In genomic region chr4:99163547-99163946, GRCm38 (mm10) we compare ENCODE assay signal across 9 mouse cellular contexts. TPM values are rescaled to one million over a fixed set of nuclear protein-coding genes. Genes with fewer than 3 reads are reported as not detected.
DNase-seq lines count a peak whose midpoint lies in the region; ATAC-seq lines count a peak whose summit lies in the region.
"Had no signal": no experiment of that assay in that cellular context is flagged by ENCODE, and none has a peak within 500 bp of the region (broad histone marks: within the 10 kb centered on the region; RNA-seq: fewer than 3 reads in every experiment).

No protein-coding gene starts in this region.

- H3K9me3 ChIP-seq in midbrain, embryonic 10.5 days (replicated peaks) = no peaks in the 10 kb centered on the region
- no peaks in the 10 kb centered on the region for H3K9me3 ChIP-seq in midbrain, embryonic 16.5 days (replicated peaks; ENCODE audit: control insufficient read depth, low read length, poor library complexity, severe bottlenecking)
- H3K9me3 ChIP-seq: forebrain, embryonic 15.5 days; lung, embryonic 15.5 days had no signal

- WGBS in midbrain, embryonic 10.5 days = 9% methylated on average over 4 of the region's 4 CpGs
- WGBS in midbrain, embryonic 16.5 days = 7% methylated on average over 4 of the region's 4 CpGs

- no peaks in the 10 kb centered on the region for H3K36me3 ChIP-seq in midbrain, embryonic 10.5 days
- H3K36me3 ChIP-seq in midbrain, embryonic 16.5 days (ENCODE audit: control insufficient read depth, insufficient read depth, low read length) = no peaks in the 10 kb centered on the region
- H3K36me3 ChIP-seq: forebrain, embryonic 15.5 days; lung, embryonic 15.5 days had no signal

- H3K27ac ChIP-seq in midbrain, embryonic 10.5 days (replicated peaks) = no peak overlapping the region; the same call in 1 of the 2 replicates
- no peak overlapping the region for H3K27ac ChIP-seq in midbrain, embryonic 16.5 days (ENCODE audit: low read length)
- H3K27ac ChIP-seq in brown adipose tissue, adult 24 weeks (replicated peaks; ENCODE audit: low read depth, low read length) = 0 out of 2 replicates have a peak overlapping the region, but pooled peaks have one; percentile 16
- H3K27ac ChIP-seq: forebrain, embryonic 15.5 days; lung, embryonic 15.5 days had no signal

- peaks cover 70% of the 10 kb centered on the region for H3K27me3 ChIP-seq in midbrain, embryonic 10.5 days (ENCODE audit: low read depth, poor library complexity, severe bottlenecking)
- H3K27me3 ChIP-seq in midbrain, embryonic 16.5 days (ENCODE audit: control insufficient read depth, insufficient read depth, low read depth, low read length) = no peaks in the 10 kb centered on the region
- H3K27me3 ChIP-seq: forebrain, embryonic 15.5 days; lung, embryonic 15.5 days had no signal

- no peak for ATAC-seq in midbrain, embryonic 16.5 days
- ATAC-seq: forebrain, embryonic 15.5 days had no signal

- peak; percentile 18 for DNase-seq in midbrain, embryonic 10.5 days (ENCODE audit: low spot score)
- peak; percentile 35 to 41 for DNase-seq in lung, postnatal 4 days
- DNase-seq in frontal cortex, postnatal 25 days (ENCODE audit: low spot score in 2 of 2) = no peak
- no peak for DNase-seq in urinary bladder, postnatal 36 days (ENCODE audit: low spot score in 2 of 2)
- DNase-seq in neural tube, embryonic 10.5 days (ENCODE audit: extremely low spot score, low spot score) = no peak

- H3K9ac ChIP-seq in midbrain, embryonic 16.5 days (ENCODE audit: low read depth, low read length) = no peak overlapping the region
- H3K9ac ChIP-seq: forebrain, embryonic 15.5 days; lung, embryonic 15.5 days had no signal

- peaks cover 41% of the 10 kb centered on the region for H3K4me1 ChIP-seq in midbrain, embryonic 10.5 days
- peaks cover 8% of the 10 kb centered on the region; the same call in 1 of the 2 replicates for H3K4me1 ChIP-seq in midbrain, embryonic 16.5 days (ENCODE audit: control insufficient read depth, insufficient read depth, low read length)
- H3K4me1 ChIP-seq in brown adipose tissue, adult 24 weeks (ENCODE audit: control insufficient read depth, insufficient read depth, insufficient read length, low read length) = peaks cover 5% of the 10 kb centered on the region; the same call in 1 of the 2 replicates

- H3K4me2 ChIP-seq in midbrain, embryonic 16.5 days (ENCODE audit: low read length) = no peak overlapping the region
- H3K4me2 ChIP-seq: forebrain, embryonic 15.5 days had no signal

- H3K4me3 ChIP-seq in midbrain, embryonic 10.5 days = no peak overlapping the region
- H3K4me3 ChIP-seq in midbrain, embryonic 16.5 days (ENCODE audit: low read depth, low read length) = no peak overlapping the region
- 0 out of 2 replicates have a peak overlapping the region, but pooled peaks have one; percentile 3 for H3K4me3 ChIP-seq in brown adipose tissue, adult 24 weeks (ENCODE audit: insufficient read depth, low read depth, low read length)
- H3K4me3 ChIP-seq: forebrain, embryonic 15.5 days; lung, embryonic 15.5 days had no signal

RNA-seq across cellular contexts. Expression of gene Atg4c, which starts 30.2 kb away (rescaled TPM):
- 11.6 and 15.2 TPM in 2 replicates for polyA plus RNA-seq in midbrain, embryonic 10.5 days (2016; fragmentation: Nextera tagmentation; extraction: Ambion mirVana)
- 20.6 and 21.3 TPM in 2 replicates for polyA plus RNA-seq in midbrain, embryonic 16.5 days (2015; fragmentation: Nextera tagmentation; extraction: Ambion mirVana)
- polyA plus RNA-seq in brown adipose tissue, adult 24 weeks (2012; ENCODE audit: insufficient read depth, insufficient read length, missing spikeins) = 10.1 and 10.5 TPM in 2 replicates

RNA-seq across cellular contexts. Expression of gene Dock7, which starts 42.8 kb away (rescaled TPM):
- 64.5 and 81.5 TPM in 2 replicates for polyA plus RNA-seq in midbrain, embryonic 10.5 days (2016; fragmentation: Nextera tagmentation; extraction: Ambion mirVana)
- 64.4 and 74.4 TPM in 2 replicates for polyA plus RNA-seq in midbrain, embryonic 16.5 days (2015; fragmentation: Nextera tagmentation; extraction: Ambion mirVana)
- polyA plus RNA-seq in brown adipose tissue, adult 24 weeks (2012; ENCODE audit: insufficient read depth, insufficient read length, missing spikeins) = 13.4 and 15.3 TPM in 2 replicates

Comparison
In these comparisons a context has a peak if more than half of its experiments do, and no peak if none do; other contexts are left out.
1. DNase-seq: peak in midbrain, embryonic 10.5 days (single experiment) and lung, postnatal 4 days (2 of 2); none in frontal cortex, postnatal 25 days (0 of 2), urinary bladder, postnatal 36 days (0 of 2) and neural tube, embryonic 10.5 days (single experiment).